Mouse (Mus musculus) midbrain, embryonic 15.5 days (tissue): ENCODE measurements around the gene Il1rapl2. TPM values are rescaled to one million over a fixed set of nuclear protein-coding genes. Genes with fewer than 3 reads are reported as not detected.

Source experiments
- ATAC-seq: fragments of 200-750 bp; cut with Nextera tagmentation; replicated peaks from 2 replicates; pipeline ENCODE4 v1.8.0; 2017; ENCODE audit warnings: moderate TSS enrichment
- H3K27ac ChIP-seq: fragments of 300-500 bp; sonication (generic); 2 replicates; pipeline ENCODE4 v1.5.1; 2015; ENCODE audit warnings: mild to moderate bottlenecking, inconsistent platforms
- H3K27me3 ChIP-seq: fragments of 300-500 bp; sonication (generic); replicated peaks from 2 replicates; pipeline ENCODE4 v1.6.1; 2015; ENCODE audit warnings: inconsistent platforms
- H3K36me3 ChIP-seq: fragments of 300-500 bp; sonication (generic); replicated peaks from 2 replicates; pipeline ENCODE4 v1.6.1; 2015; ENCODE audit warnings: inconsistent platforms
- H3K4me1 ChIP-seq: fragments of 300-500 bp; sonication (generic); 2 replicates; pipeline ENCODE4 v1.6.1; 2015; ENCODE audit warnings: inconsistent platforms
- H3K4me2 ChIP-seq: fragments of 300-500 bp; sonication (generic); 2 replicates; pipeline ENCODE4 v1.6.1; 2015; ENCODE audit warnings: inconsistent platforms, mild to moderate bottlenecking, moderate library complexity
- H3K4me3 ChIP-seq: fragments of 300-500 bp; sonication (generic); 2 replicates; pipeline ENCODE4 v1.5.1; 2015; ENCODE audit warnings: mild to moderate bottlenecking, inconsistent platforms
- H3K9ac ChIP-seq: fragments of 300-500 bp; sonication (generic); 2 replicates; pipeline ENCODE4 v1.6.1; 2015; ENCODE audit warnings: mild to moderate bottlenecking, inconsistent platforms
- H3K9me3 ChIP-seq: fragments of 300-500 bp; sonication (generic); 2 replicates; pipeline ENCODE4 v1.6.1; 2016; ENCODE audit warnings: inconsistent platforms
- WGBS: fragments of 180-500 bp; shearing (Covaris S2); methylation state at CpG from one replicate; pipeline ENCODE4 v1.1.7; 2015; ENCODE audit warnings: mixed read lengths; 5-methylcytosine and 5-hydroxymethylcytosine counted together
- polyA plus RNA-seq: library from polyadenylated mRNA; unstranded; fragments of >200 nt; fragmentation: Nextera tagmentation; extraction: Ambion mirVana; gene quantifications from 2 replicates; pipeline ENCODE4 v1.2.1, GENCODE M21; 2015

The Il1rapl2 gene
- 4.9 and 5.5 TPM in 2 replicates for polyA plus RNA-seq

GRCm38 (mm10) chrX:137570321-137571195 lies at the start of gene Il1rapl2:
Il1rapl2 (plus strand) TSS chrX:137570608.
- H3K36me3 ChIP-seq = no peaks in the 10 kb centered on the region
- H3K4me3 ChIP-seq = peak within 1 kb of the TSS; percentile 50
- peak within 1 kb of the TSS; percentile 41; the same call in 1 of the 2 replicates for H3K9ac ChIP-seq
- peaks cover 25% of the 10 kb centered on the region for H3K27me3 ChIP-seq
- no peaks in the 10 kb centered on the region for H3K9me3 ChIP-seq
- 16% methylated on average over 34 of the region's 47 CpGs for WGBS
- H3K4me2 ChIP-seq = peak within 1 kb of the TSS; percentile 84
- no peak within 1 kb of the TSS for H3K27ac ChIP-seq
- peak; percentile 91 for ATAC-seq
- H3K4me1 ChIP-seq = peaks cover 10% of the 10 kb centered on the region; the same call in 1 of the 2 replicates

- no peaks in the 10 kb centered on the region for H3K4me1 ChIP-seq
- H3K4me3 ChIP-seq = no peak overlapping the region
- ATAC-seq = no peak
- no peaks in the 10 kb centered on the region for H3K27me3 ChIP-seq
- WGBS = 87% methylated on average over 2 of the region's 2 CpGs
- H3K36me3 ChIP-seq = no peaks in the 10 kb centered on the region
- no peak overlapping the region for H3K9ac ChIP-seq
- no peaks in the 10 kb centered on the region for H3K9me3 ChIP-seq
- H3K4me2 ChIP-seq = no peak overlapping the region
- no peak overlapping the region for H3K27ac ChIP-seq
Observed at GRCm38 (mm10) chrX:137548348-137548747, 22.1 kb upstream of the Il1rapl2 start.

GRCm38 (mm10) chrX:137569472-137570188 lies 778 bp upstream of the Il1rapl2 start:
- H3K27me3 ChIP-seq = peaks cover 25% of the 10 kb centered on the region
- peaks cover 10% of the 10 kb centered on the region; the same call in 1 of the 2 replicates for H3K4me1 ChIP-seq
- H3K4me3 ChIP-seq = peak overlapping the region; percentile 50
- no peak overlapping the region for H3K27ac ChIP-seq
- H3K9ac ChIP-seq = no peak overlapping the region
- WGBS = 28% methylated on average over 21 of the region's 21 CpGs
- no peaks in the 10 kb centered on the region for H3K36me3 ChIP-seq
- peak overlapping the region; percentile 84 for H3K4me2 ChIP-seq
- ATAC-seq = peak; percentile 60
- no peaks in the 10 kb centered on the region for H3K9me3 ChIP-seq

GRCm38 (mm10) chrX:137582656-137583055 lies 12.2 kb downstream of the Il1rapl2 start:
- WGBS = 53% methylated on average over 1 of the region's 1 CpGs
- H3K4me3 ChIP-seq = no peak overlapping the region
- no peak for ATAC-seq

GRCm38 (mm10) chrX:137620697-137621096 lies 50.3 kb downstream of the Il1rapl2 start:
- Histone ChIP-seq H3K36me3 (no peaks in the 10 kb centered on the region), H3K27me3 (no peaks in the 10 kb centered on the region), H3K9me3 (no peaks in the 10 kb centered on the region), H3K4me1 (no peaks in the 10 kb centered on the region), H3K9ac (no peak overlapping the region), H3K27ac (no peak overlapping the region), H3K4me3 (no peak overlapping the region), H3K4me2 (no peak overlapping the region)
- ATAC-seq = no peak

More at GRCm38 (mm10) chrX:137582656-137583055, 12.2 kb downstream of the Il1rapl2 start:
- no peak overlapping the region for H3K9ac ChIP-seq
- no peak overlapping the region for H3K4me2 ChIP-seq
- no peaks in the 10 kb centered on the region for H3K36me3 ChIP-seq
- no peak overlapping the region for H3K27ac ChIP-seq
- no peaks in the 10 kb centered on the region for H3K9me3 ChIP-seq
- H3K4me1 ChIP-seq = no peaks in the 10 kb centered on the region
- no peaks in the 10 kb centered on the region; the same call in 1 of the 2 replicates for H3K27me3 ChIP-seq

- Histone ChIP-seq H3K4me1 (no peaks in the 10 kb centered on the region), H3K9ac (no peak overlapping the region), H3K4me2 (no peak overlapping the region), H3K9me3 (no peaks in the 10 kb centered on the region), H3K4me3 (no peak overlapping the region), H3K27ac (no peak overlapping the region), H3K27me3 (no peaks in the 10 kb centered on the region), H3K36me3 (no peaks in the 10 kb centered on the region)
- ATAC-seq = no peak
- 25% methylated on average over 2 of the region's 2 CpGs for WGBS
Observed at GRCm38 (mm10) chrX:137667011-137667410, 96.6 kb downstream of the Il1rapl2 start.

- no peak overlapping the region for H3K4me3 ChIP-seq
- H3K27ac ChIP-seq = no peak overlapping the region
- ATAC-seq = no peak
- H3K9me3 ChIP-seq = no peaks in the 10 kb centered on the region
- no peaks in the 10 kb centered on the region for H3K4me1 ChIP-seq
- WGBS = 87% methylated on average over 1 of the region's 1 CpGs
- no peaks in the 10 kb centered on the region for H3K36me3 ChIP-seq
- no peak overlapping the region for H3K9ac ChIP-seq
- H3K27me3 ChIP-seq = no peaks in the 10 kb centered on the region
- H3K4me2 ChIP-seq = no peak overlapping the region
Observed at GRCm38 (mm10) chrX:137687974-137688373, 117.6 kb downstream of the Il1rapl2 start.

- Histone ChIP-seq H3K36me3 (no peaks in the 10 kb centered on the region), H3K4me1 (no peaks in the 10 kb centered on the region), H3K4me2 (no peak overlapping the region), H3K4me3 (no peak overlapping the region), H3K9me3 (no peaks in the 10 kb centered on the region), H3K27ac (no peak overlapping the region), H3K9ac (no peak overlapping the region), H3K27me3 (no peaks in the 10 kb centered on the region)
- WGBS = 81% methylated on average over 2 of the region's 2 CpGs
- ATAC-seq = no peak
Observed at GRCm38 (mm10) chrX:137700006-137700405, 129.6 kb downstream of the Il1rapl2 start.

- Histone ChIP-seq H3K9ac (no peak overlapping the region), H3K27ac (no peak overlapping the region), H3K27me3 (no peaks in the 10 kb centered on the region), H3K9me3 (no peaks in the 10 kb centered on the region), H3K36me3 (no peaks in the 10 kb centered on the region), H3K4me3 (no peak overlapping the region), H3K4me1 (no peaks in the 10 kb centered on the region), H3K4me2 (no peak overlapping the region)
- no peak for ATAC-seq
- 44% methylated on average over 3 of the region's 3 CpGs for WGBS
Observed at GRCm38 (mm10) chrX:137755537-137755936, 185.1 kb downstream of the Il1rapl2 start.

- no peaks in the 10 kb centered on the region for H3K4me1 ChIP-seq
- no peaks in the 10 kb centered on the region for H3K9me3 ChIP-seq
- H3K27ac ChIP-seq = no peak overlapping the region
- H3K4me2 ChIP-seq = no peak overlapping the region
- no peak overlapping the region for H3K9ac ChIP-seq
- H3K4me3 ChIP-seq = no peak overlapping the region
- ATAC-seq = peak; percentile 77
- WGBS = 55% methylated on average over 6 of the region's 6 CpGs
- no peaks in the 10 kb centered on the region for H3K27me3 ChIP-seq
- no peaks in the 10 kb centered on the region for H3K36me3 ChIP-seq
Observed at GRCm38 (mm10) chrX:137805484-137806200, 235.2 kb downstream of the Il1rapl2 start.

- no peaks in the 10 kb centered on the region for H3K4me1 ChIP-seq
- H3K4me3 ChIP-seq = no peak overlapping the region
- H3K9ac ChIP-seq = no peak overlapping the region
- H3K27ac ChIP-seq = no peak overlapping the region
- no peak overlapping the region for H3K4me2 ChIP-seq
- H3K36me3 ChIP-seq = no peaks in the 10 kb centered on the region
- no peaks in the 10 kb centered on the region for H3K27me3 ChIP-seq
- H3K9me3 ChIP-seq = no peaks in the 10 kb centered on the region
- peak; percentile 74 for ATAC-seq
- WGBS = 43% methylated on average over 4 of the region's 4 CpGs
Observed at GRCm38 (mm10) chrX:137806231-137807114, 236.1 kb downstream of the Il1rapl2 start.
